Mouse (Mus musculus) C2C12 (cell line): ENCODE measurements around the gene Fgd6.

Experiments used
- CEBPB ChIP-seq: IDR thresholded peaks from one replicate; pipeline ENCODE4 v1.6.1; 2011; ENCODE audit warnings: low read depth, mild to moderate bottlenecking, control low read depth, moderate library complexity
- CTCF ChIP-seq: IDR thresholded peaks from one replicate; pipeline ENCODE4 v1.5.1; 2011; ENCODE audit not compliant: control insufficient read depth, insufficient read depth, insufficient read length
- MAX ChIP-seq: IDR thresholded peaks from one replicate; pipeline ENCODE4 v1.6.1; 2011; ENCODE audit warnings: mild to moderate bottlenecking, control low read depth
- MYOD1 ChIP-seq: IDR thresholded peaks from one replicate; pipeline ENCODE4 v1.6.1; 2011; ENCODE audit warnings: low read depth; ENCODE audit not compliant: control insufficient read depth, insufficient read length
- MYOG ChIP-seq: IDR thresholded peaks from one replicate; pipeline ENCODE4 v1.6.1; 2011; ENCODE audit not compliant: control insufficient read depth, insufficient read length; ENCODE audit errors: extremely low read depth

- no peak for TF ChIP-seq MAX
- TF ChIP-seq CEBPB = no peak
- no peak for TF ChIP-seq CTCF
- TF ChIP-seq MYOD1 = no peak
- TF ChIP-seq MYOG = no peak
Observed at GRCm38 (mm10) chr10:94116781-94117340, 81.1 kb downstream of the Fgd6 start.
